Mouse (Mus musculus) liver, embryonic 14.5 days (tissue): Measurements from ENCODE around the gene Mlip. TPM values are rescaled to one million over a fixed set of nuclear protein-coding genes. Genes with fewer than 3 reads are reported as not detected.
"Not testable (repeated sequence)": the region's sequence is repeated elsewhere in the genome, so short reads cannot be mapped to it uniquely, and the experiment has no call there.

Experiments
- ATAC-seq: fragments of 200-750 bp; cut with Nextera tagmentation; 2 replicates; pipeline ENCODE4 v1.8.0; 2017; ENCODE audit warnings: moderate number of reproducible peaks, mild to moderate bottlenecking, moderate library complexity; ENCODE audit not compliant: insufficient read depth
- DNase-seq, 3 experiments: peaks; one replicate each; pipeline ENCODE4 v3.0.0-alpha.2; 2012 to 2013; ENCODE audit warnings: low read depth in 3 of 3, low spot score in 3 of 3
- H3K27ac ChIP-seq: fragments of 300-500 bp; sonication (generic); 2 replicates; pipeline ENCODE4 v1.5.1; 2014; ENCODE audit warnings: moderate library complexity, mild to moderate bottlenecking, control low read depth, inconsistent platforms
- H3K27me3 ChIP-seq: fragments of 300-500 bp; sonication (generic); 2 replicates; pipeline ENCODE4 v1.6.1; 2014; ENCODE audit warnings: mild to moderate bottlenecking, low read length, moderate library complexity; ENCODE audit not compliant: control insufficient read depth, insufficient read depth
- H3K36me3 ChIP-seq: fragments of 300-500 bp; sonication (generic); replicated peaks from 2 replicates; pipeline ENCODE4 v1.6.1; 2014; ENCODE audit warnings: low read depth; ENCODE audit not compliant: control insufficient read depth, insufficient read depth
- H3K4me1 ChIP-seq, 2 experiments: fragments of 200-500 bp in 1 of 2; fragments of 300-500 bp in 1 of 2; sonication (generic) in 1 of 2; replicated peaks; 2 replicates each; pipeline ENCODE4 v1.6.1; 2012 to 2014; ENCODE audit warnings: antibody characterized with exemption in 1 of 2, inconsistent platforms in 1 of 2, low read length in 1 of 2; ENCODE audit not compliant: control insufficient read depth in 2 of 2, insufficient read depth in 2 of 2
- H3K4me2 ChIP-seq: fragments of 300-500 bp; sonication (generic); 2 replicates; pipeline ENCODE4 v1.6.1; 2014; ENCODE audit warnings: low read depth, mild to moderate bottlenecking, control low read depth, moderate library complexity
- H3K4me3 ChIP-seq, 2 experiments: fragments of 200-500 bp in 1 of 2; fragments of 300-500 bp in 1 of 2; sonication (generic) in 1 of 2; 2 replicates each; pipeline ENCODE4 v1.5.1; 2012 to 2014; ENCODE audit warnings: low read depth in 2 of 2, low read length in 2 of 2, mild to moderate bottlenecking in 2 of 2, control low read depth in 1 of 2, inconsistent platforms in 1 of 2, moderate library complexity in 1 of 2; ENCODE audit not compliant: insufficient read depth in 1 of 2
- H3K9ac ChIP-seq: fragments of 300-500 bp; sonication (generic); replicated peaks from 2 replicates; pipeline ENCODE4 v1.6.1; 2014; ENCODE audit warnings: mild to moderate bottlenecking, control low read depth, moderate library complexity
- H3K9me3 ChIP-seq: fragments of 300-500 bp; sonication (generic); 2 replicates; pipeline ENCODE4 v1.6.1; 2016; ENCODE audit warnings: low read length, mixed read lengths; ENCODE audit not compliant: control insufficient read depth
- CTCF ChIP-seq: IDR thresholded peaks from 2 replicates; pipeline ENCODE4 v1.5.1; 2016; ENCODE audit warnings: antibody characterized with exemption, low read depth, control low read depth
- EP300 ChIP-seq: IDR thresholded peaks from 2 replicates; pipeline ENCODE4 v1.6.1; 2016; ENCODE audit warnings: antibody characterized with exemption, low read depth
- WGBS: fragments of 180-500 bp; shearing (Covaris S2); extraction: QIAGEN DNeasy Blood & Tissue Kit; methylation state at CpG from one replicate; pipeline ENCODE4 v1.1.7; 2014; ENCODE audit not compliant: insufficient replicate concordance; 5-methylcytosine and 5-hydroxymethylcytosine counted together
- polyA plus RNA-seq, 2 experiments: library from polyadenylated mRNA; depleted of rRNA in 1 of 2; stranded (reverse) in 1 of 2; unstranded in 1 of 2; fragments of >200 nt; fragmentation: Nextera tagmentation in 1 of 2; extraction: Ambion mirVana in 1 of 2; gene quantifications; 2 replicates each; pipeline versions ENCODE4 v1.2.1 to v1.2.3; 2012 to 2014

The Mlip gene
- polyA plus RNA-seq, 2 experiments = not detected

GRCm38 (mm10) chr9:77119735-77120134 is 233.0 kb downstream of the Mlip start:
- ATAC-seq (no peak), DNase-seq (no peak)
- no peak overlapping the region for H3K9ac ChIP-seq
- 73% methylated on average over 1 of the region's 1 CpGs for WGBS
- no peaks in the 10 kb centered on the region for H3K36me3 ChIP-seq
- no peak overlapping the region for H3K4me2 ChIP-seq
- no peak overlapping the region for H3K27ac ChIP-seq
- no peaks in the 10 kb centered on the region for H3K4me1 ChIP-seq
- no peaks in the 10 kb centered on the region for H3K9me3 ChIP-seq
- no peak overlapping the region for H3K4me3 ChIP-seq
- no peak for TF ChIP-seq CTCF
- no peaks in the 10 kb centered on the region for H3K27me3 ChIP-seq

- H3K27me3 ChIP-seq = no peaks in the 10 kb centered on the region
- no peak overlapping the region for H3K27ac ChIP-seq
- no peak overlapping the region for H3K4me3 ChIP-seq
- no peak for ATAC-seq
- no peaks in the 10 kb centered on the region for H3K36me3 ChIP-seq
- H3K4me1 ChIP-seq = no peaks in the 10 kb centered on the region
- 51% methylated on average over 1 of the region's 1 CpGs for WGBS
- H3K9ac ChIP-seq = no peak overlapping the region
- no peak for DNase-seq
- no peak overlapping the region for H3K4me2 ChIP-seq
- no peak for TF ChIP-seq CTCF
- no peak for TF ChIP-seq EP300
- H3K9me3 ChIP-seq = no peaks in the 10 kb centered on the region
Measured at GRCm38 (mm10) chr9:77096886-77097285, 255.9 kb downstream of the Mlip start.

GRCm38 (mm10) chr9:77083221-77083620 is 269.5 kb downstream of the Mlip start:
- not testable (repeated sequence) for H3K4me2 ChIP-seq, H3K9me3 ChIP-seq, ATAC-seq, H3K4me3 ChIP-seq, DNase-seq, H3K27me3 ChIP-seq, H3K9ac ChIP-seq, H3K36me3 ChIP-seq, H3K27ac ChIP-seq, H3K4me1 ChIP-seq
- 36% methylated on average over 1 of the region's 1 CpGs for WGBS

GRCm38 (mm10) chr9:77071676-77072075 is 281.1 kb downstream of the Mlip start:
- Histone ChIP-seq H3K9me3 (no peaks in the 10 kb centered on the region), H3K27ac (no peak overlapping the region), H3K9ac (no peak overlapping the region), H3K4me2 (no peak overlapping the region), H3K4me1 (no peaks in the 10 kb centered on the region), H3K36me3 (no peaks in the 10 kb centered on the region), H3K27me3 (no peaks in the 10 kb centered on the region), H3K4me3 (no peak overlapping the region)
- WGBS = 38% methylated on average over 2 of the region's 2 CpGs
- no peak for TF ChIP-seq EP300
- TF ChIP-seq CTCF = no peak
- DNase-seq (no peak), ATAC-seq (no peak)

- H3K9ac ChIP-seq = no peak overlapping the region
- H3K9me3 ChIP-seq = no peaks in the 10 kb centered on the region
- H3K27ac ChIP-seq = no peak overlapping the region
- H3K4me3 ChIP-seq = no peak overlapping the region
- H3K27me3 ChIP-seq = no peaks in the 10 kb centered on the region
- no peaks in the 10 kb centered on the region for H3K36me3 ChIP-seq
- 45% methylated on average over 4 of the region's 4 CpGs for WGBS
- TF ChIP-seq EP300 = no peak
- no peaks in the 10 kb centered on the region for H3K4me1 ChIP-seq
- ATAC-seq (no peak), DNase-seq (no peak)
- no peak overlapping the region for H3K4me2 ChIP-seq
Measured at GRCm38 (mm10) chr9:77056611-77057010, 296.2 kb downstream of the Mlip start.
